Mouse (Mus musculus) common myeloid progenitor, adult 5-6 weeks (primary cell): Measurements from ENCODE around the gene Maml3. TPM values are rescaled to one million over a fixed set of nuclear protein-coding genes. Genes with fewer than 3 reads are reported as not detected.

ENCODE experiments used
- ATAC-seq: replicated peaks from 2 replicates; pipeline ENCODE4 v1.8.0; 2016; ENCODE audit warnings: low read depth, mild to moderate bottlenecking, moderate TSS enrichment, inconsistent platforms; ENCODE audit not compliant: poor library complexity, severe bottlenecking
- total RNA-seq: library from RNA; stranded (forward); fragments of 200-1000, 187-1606 nt; gene quantifications from 2 replicates; pipeline ENCODE4 v1.2.3, GENCODE M21; 2017

The Maml3 gene
- total RNA-seq, 1 experiment from 2014 or later = 15.5 TPM

GRCm38 (mm10) chr3:52091261-52091797 lies 13.5 kb downstream of the Maml3 start:
- no peak for ATAC-seq

GRCm38 (mm10) chr3:52090230-52090873 lies 14.5 kb downstream of the Maml3 start:
- peak; percentile 24 for ATAC-seq

- ATAC-seq = peak; percentile 89
These were observed 16.2 kb downstream of the Maml3 start for GRCm38 (mm10) chr3:52088458-52089341.

GRCm38 (mm10) chr3:52087636-52088280 lies 17.1 kb downstream of the Maml3 start:
- ATAC-seq = no peak

- ATAC-seq = no peak
These were observed 26.1 kb downstream of the Maml3 start for GRCm38 (mm10) chr3:52078763-52079162.

GRCm38 (mm10) chr3:52073959-52074358 lies 30.9 kb downstream of the Maml3 start:
- ATAC-seq = 0 out of 2 replicates have a peak, but pooled peaks have one; percentile 15

DNA sequence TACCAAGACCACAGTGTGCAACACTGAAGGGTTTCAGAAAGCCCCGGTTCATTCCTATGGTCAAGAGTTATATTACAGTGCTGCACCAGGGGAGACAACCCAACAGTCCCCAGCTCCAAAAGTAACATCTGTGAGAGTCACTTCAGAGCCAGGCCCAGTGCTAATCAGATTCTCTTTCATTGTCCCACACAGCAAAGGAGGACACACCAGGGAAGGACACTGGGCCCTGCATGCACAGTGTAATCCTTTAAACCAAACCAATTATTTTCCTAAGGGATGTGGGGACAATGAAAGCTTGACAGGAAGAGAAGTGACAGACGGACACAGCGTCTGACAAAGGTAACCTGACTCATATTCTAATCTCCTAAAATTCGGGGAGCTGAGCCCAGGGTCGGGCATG lies 32.9 kb downstream of the Maml3 start:
- no peak for ATAC-seq

DNA sequence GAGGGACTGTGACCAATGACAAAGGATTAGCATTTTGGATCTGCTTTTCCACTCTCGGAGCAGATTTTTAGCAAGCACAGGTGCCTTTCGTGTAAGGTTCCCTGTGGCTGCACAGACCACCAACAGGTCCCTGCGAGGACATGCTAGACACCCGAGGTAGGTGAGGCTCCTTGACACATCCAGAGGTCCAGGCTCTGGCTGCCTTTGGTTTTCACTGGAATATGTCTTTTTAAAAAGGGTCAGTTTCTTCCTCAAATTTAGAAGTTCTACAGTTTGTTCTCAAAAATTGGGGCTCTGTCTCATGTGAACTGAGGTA lies 34.8 kb downstream of the Maml3 start:
- no peak for ATAC-seq

GRCm38 (mm10) chr3:52069304-52070162 lies 35.3 kb downstream of the Maml3 start:
- peak; percentile 92 for ATAC-seq

DNA sequence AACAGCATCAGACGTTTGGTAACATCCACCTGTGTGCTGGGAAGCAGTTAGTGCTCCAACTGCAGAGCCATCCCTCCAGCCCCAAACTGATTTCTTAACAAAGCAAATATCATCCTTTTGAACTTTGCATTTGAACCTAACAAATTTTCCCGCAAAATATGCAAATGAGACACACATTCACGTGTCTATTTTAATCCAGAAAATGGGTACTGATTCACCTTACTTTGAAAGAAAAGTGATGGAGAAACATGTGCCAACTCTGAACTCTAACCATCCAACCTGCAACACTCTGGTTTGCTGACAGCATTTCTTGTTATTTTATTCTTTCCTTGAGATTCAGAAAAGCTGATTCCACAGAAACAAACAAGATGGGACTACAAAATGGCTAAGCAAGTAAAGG lies 36.0 kb downstream of the Maml3 start:
- ATAC-seq = no peak

DNA sequence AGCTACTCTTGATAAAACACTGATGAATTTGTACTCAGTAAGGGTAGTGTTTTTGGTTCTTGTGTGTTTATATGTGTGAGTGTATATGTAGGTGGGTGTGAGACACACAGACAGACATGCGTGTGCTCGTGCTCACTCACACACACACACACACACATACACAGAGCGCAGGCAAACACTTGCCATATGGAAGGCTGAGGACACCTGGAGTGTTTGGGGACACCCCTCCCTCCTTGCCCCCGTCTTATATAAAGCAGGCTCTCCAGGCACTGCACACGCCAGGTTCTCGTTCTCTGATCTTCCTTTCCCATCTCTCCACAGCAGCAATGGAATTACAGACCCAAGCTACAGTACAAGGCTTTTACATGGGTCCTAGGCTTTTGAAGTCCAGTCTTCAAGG lies 37.7 kb downstream of the Maml3 start:
- ATAC-seq = no peak

- ATAC-seq = no peak
These were observed 38.7 kb downstream of the Maml3 start for GRCm38 (mm10) chr3:52066142-52066541.

- ATAC-seq = no peak
These were observed 41.6 kb downstream of the Maml3 start for GRCm38 (mm10) chr3:52063261-52063655.

DNA sequence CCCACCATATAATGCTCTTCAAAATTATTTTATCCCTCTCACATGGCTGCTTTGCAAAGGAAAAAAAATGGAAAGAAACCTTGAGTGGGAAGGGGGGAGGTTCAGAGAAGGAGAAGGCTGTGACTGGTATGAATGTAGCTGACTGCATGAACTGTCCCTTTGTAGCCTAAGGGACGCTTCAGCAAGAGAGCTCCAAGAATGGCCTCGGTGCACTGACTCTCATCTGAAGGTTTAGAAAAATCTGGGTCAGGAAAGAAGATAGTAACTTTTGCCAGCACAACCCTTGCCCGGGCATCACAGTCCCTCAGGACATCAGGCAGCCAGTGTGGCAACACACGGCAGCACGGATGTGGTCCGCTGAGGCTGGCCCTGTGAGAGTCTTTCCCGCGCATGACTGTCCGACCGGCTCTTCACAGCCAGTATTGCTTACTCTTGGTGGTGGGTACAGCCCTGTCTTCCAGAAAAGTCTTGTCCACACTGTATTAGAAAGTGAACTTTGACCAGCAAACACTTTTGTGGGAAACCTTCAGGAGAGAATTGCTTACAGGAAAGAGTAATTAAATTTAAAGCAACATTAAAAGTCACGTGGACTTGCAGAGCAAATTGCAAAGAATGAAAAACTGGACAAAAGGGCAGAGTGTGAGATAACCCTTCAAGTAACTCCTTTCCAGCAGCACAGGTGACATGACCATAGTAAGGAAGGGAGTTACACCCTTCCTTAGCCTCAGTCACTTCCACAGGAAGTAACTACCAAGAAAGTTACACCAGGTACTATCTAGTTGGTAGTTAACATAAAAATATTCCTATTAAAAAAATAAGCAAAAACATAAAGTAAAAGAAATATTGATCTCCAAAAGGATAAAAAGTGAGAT lies 42.3 kb downstream of the Maml3 start:
- no peak for ATAC-seq

GRCm38 (mm10) chr3:52061472-52062388 lies 43.1 kb downstream of the Maml3 start:
- ATAC-seq = no peak

- no peak for ATAC-seq
These were observed 44.0 kb downstream of the Maml3 start for GRCm38 (mm10) chr3:52060886-52061285.

- ATAC-seq = no peak
These were observed 53.1 kb downstream of the Maml3 start for GRCm38 (mm10) chr3:52051801-52052200.

GRCm38 (mm10) chr3:52048082-52048481 lies 56.8 kb downstream of the Maml3 start:
- ATAC-seq = no peak
